Mouse (Mus musculus) gastrocnemius, postnatal 25 days (tissue): ENCODE results near the gene Chfr. TPM values are rescaled to one million over a fixed set of nuclear protein-coding genes. Genes with fewer than 3 reads are reported as not detected.

Experiments
- DNase-seq: peaks from one replicate; pipeline ENCODE4 v3.0.0; 2022
- long read RNA-seq, 2 experiments: library from polyadenylated mRNA; stranded (forward); transcript quantifications; one replicate each; pipeline ENCODE4 v2.0.0; 2021
- total RNA-seq, 2 experiments: library from RNA; stranded (reverse); gene quantifications; 1 replicate in 1 of 2; 2 replicates in 1 of 2; pipeline ENCODE4 v1.2.3; 2021

Gene Chfr
- total RNA-seq = 10 to 100 TPM; 14.5 to 15.7 TPM
- long read RNA-seq, experiment 1, partial matches to known transcripts = 1 of 9 reads
- long read RNA-seq, experiment 1, other reads (novel, unspliced or antisense) = 6 of 9 reads
- long read RNA-seq, experiment 2, partial matches to known transcripts = 4 of 14 reads
- long read RNA-seq, experiment 2, other reads (novel, unspliced or antisense) = 7 of 14 reads

DNA sequence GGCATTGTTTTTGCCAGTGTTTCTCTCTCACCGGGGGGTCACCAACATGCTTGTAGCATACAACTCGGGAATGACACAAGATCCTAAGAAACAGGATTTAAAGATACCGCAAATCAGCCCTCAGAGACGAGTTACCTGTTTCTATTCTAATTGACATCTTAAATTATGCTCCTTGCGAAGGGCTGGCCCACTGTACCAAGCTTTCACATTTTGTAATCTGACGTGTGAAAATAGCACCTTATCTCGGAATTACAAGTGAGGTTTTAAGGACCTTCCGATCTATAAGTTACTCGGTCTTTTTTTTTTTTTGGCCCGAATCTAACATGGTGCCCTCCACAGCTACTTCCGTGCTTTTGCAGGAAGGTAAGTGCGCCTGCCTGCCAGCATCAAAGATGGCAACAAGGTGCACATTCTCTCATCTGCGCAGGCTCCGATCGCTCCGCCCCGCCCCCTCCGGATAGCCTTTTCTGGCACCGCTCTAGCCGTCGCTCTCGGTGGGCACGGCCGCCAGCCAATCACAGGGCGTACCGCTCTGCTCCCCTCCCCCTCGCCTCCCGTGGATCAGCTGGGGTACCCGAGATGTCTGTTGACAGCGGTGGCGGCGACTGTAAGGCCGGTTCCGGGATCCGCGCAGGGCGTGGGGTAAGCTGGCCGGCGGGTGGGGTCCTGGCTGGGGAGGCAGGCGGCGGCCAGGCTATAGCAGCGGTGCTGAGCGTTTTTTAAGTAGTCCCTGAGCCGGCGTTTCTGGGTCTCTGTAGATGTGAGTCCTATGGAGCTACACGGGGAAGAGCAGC is at the start of gene Chfr:
Gene Chfr (plus strand): TSS at position 550 of the 794 bp plus-strand sequence.
- peak; percentile 98 for DNase-seq

DNA sequence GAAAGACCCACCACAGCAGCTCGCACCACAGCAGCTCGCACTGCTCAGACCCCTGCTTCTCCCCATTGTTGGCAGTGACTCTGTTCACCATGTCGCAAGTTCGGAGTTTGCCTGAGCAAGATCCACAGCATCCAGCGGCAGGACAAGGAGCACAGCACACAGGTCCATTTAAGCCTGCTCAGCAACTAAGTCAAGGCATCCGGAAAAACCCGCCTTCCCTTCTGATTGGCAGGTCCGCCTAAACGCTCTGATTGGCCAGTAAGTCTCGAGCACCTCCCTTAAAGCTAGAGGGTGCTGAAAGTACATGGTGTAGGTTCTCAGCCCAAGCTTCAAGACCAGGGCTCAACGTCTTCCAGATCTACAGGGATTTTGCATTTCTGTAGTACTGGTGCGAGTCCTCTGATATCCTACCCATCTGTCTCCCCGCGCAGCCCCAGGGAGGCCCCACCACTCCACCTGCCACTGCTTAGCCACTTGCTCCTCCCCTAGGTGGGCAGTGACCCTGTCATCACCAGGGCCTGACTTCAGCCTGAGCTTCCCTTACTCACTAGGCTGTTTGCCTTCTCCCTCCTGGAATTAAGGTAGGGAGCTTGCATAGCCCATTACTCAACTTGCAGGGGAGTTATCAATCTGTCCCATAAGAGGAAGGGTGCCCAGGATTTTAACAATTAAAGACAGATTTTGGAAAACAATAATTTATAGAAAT is 49.3 kb upstream of the Chfr start:
- no peak for DNase-seq

DNA sequence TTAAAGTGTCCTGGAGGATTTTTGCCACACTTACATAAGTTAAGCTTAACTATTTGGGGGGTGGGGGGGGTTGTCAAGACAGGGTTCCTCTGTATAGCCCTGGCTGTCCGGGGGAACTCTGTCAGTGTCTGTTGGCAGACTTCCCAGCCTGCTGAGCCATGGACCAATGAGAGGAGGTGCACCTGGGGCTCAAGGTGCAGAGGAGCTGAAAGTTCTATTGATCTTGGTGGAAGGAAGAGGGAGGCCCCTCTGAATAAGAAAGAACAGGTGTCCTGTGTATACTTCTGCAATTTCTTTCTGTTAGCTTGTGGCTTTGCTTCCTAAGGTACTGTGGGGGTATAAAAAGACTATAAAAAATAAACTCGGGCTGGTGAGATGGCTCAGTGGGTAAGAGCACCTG is 44.1 kb upstream of the Chfr start:
- no peak for DNase-seq

DNA sequence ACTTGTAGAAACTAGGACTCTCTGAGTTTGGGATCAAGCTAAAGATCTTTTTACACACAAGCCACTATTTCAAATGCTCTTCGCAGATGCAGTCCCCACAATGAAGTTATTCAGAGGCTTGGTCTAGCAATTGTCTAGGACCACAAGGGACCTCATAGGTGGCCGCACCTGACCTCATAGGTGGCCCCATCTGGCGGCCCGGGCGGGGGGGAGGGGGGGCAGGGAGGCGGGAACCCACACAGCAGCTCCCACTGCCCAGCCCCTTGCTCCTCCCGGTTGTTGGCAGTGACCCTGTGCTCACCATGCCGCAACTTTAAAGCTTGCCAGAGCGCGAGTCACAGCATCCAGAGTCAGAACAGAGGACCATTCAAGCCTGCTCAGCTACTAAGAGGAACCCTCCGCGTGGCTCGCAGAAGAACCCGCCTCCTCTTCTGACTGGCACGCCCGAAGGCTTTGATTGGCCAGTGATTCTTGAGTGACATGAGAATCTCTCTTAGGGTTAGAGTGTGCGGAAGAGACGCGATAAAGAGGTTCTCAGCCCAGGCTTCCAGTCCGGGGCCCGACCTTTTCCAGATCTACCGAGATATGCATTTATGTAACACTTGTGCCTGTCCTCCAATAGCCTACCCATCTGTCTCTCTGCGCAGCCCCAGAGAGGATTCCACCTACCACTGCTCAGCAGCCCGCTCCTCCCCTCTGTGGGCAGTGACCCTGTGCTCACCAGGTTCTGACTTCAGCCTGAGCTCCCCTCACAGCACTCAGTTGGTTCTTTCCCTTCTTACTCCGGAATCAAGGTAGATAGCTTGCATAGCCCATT is 41.4 kb upstream of the Chfr start, which contains the start of gene Gm35315:
Gene Gm35315 (minus strand): TSS at position 391 of the 817 bp plus-strand sequence.
- peak; percentile 83 for DNase-seq

DNA sequence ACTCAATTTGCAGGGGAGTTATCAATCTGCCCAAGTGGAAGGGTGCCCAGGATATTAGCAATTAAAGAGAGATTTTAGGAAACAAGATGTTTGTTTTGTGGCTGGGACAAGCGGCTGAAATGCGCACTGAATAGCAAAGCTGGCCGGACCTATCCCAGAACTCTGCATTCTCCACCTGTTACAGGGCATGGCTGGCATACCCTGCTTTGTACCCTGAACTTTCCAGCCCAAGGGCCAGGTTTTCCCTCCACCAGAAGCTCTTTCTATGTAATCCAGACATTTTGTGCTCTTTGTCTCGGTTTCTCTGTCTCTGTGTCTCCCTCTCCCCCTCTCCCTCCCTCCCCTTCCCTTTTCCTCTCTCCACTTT is 40.8 kb upstream of the Chfr start:
- no peak for DNase-seq

DNA sequence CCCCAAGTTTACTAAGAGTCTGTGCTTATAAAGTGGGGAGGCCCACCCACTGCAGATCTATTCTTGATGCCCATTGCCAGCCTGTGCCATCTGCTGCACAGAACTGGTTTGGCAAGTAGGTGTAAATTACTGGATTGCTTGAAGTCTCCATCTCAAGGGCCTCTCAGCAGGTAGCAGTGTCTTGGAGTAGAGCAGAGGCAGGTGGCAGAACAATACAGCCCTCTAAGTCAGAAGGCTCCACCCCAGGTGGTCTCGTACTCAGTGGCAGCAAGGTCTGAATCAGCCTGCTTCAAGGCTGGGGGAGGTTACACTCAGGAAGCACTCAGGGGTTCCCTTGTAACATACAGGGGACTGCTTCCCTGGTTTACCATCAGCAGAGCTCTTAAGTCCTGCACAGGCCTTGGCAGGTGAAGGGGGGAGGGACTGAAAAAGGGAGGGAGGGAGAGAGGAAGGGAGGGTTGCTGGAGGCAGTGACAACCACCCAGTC is 36.6 kb upstream of the Chfr start:
- no peak for DNase-seq

DNA sequence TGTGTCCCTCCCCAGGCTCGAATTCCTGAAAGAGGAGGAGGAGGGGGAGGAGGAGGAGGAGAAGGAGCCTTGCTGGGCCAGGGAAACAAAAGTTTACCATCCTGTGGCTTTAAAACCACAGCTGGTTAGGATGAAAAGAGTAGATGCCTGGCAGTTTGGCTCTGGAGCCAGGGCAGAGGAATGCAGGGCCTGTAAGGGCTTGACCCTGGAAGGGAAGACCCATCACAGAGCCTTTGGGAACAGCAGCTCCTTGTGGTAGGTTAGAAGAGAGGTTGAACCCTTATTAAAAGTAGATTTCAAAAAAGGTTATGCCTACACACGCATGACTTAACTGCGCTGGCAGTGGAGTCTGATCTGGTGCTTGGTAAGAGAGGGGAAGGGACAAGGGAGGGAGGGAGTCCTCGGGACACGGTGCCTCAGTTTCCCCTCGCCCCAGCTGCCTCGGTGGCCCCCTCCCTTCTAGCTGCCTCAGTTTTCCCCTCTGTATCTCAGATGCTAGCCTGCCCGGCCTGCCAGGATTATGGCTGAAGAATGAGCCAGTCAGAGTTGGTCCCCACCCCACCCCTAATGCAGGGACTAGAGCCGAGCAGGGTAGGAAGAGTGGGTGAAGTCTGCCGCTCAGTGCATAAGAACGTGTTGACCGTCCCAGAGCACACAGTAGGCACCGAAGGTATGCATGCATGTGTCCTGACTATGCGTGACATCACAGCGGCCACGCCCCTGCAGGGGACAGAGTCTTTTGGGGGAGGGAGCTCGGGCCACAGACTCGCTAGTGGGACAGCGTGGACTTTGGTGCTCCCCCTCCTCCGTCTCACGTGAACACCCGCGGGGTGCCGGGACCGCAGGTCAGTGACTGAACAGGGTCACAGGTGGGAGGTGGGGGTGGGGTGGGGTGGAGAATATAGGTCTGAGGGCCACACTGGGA is 35.7 kb upstream of the Chfr start, which contains the start of gene Plcxd1:
Gene Plcxd1 (plus strand): TSS at position 314 of the 925 bp plus-strand sequence.
- DNase-seq = no peak

DNA sequence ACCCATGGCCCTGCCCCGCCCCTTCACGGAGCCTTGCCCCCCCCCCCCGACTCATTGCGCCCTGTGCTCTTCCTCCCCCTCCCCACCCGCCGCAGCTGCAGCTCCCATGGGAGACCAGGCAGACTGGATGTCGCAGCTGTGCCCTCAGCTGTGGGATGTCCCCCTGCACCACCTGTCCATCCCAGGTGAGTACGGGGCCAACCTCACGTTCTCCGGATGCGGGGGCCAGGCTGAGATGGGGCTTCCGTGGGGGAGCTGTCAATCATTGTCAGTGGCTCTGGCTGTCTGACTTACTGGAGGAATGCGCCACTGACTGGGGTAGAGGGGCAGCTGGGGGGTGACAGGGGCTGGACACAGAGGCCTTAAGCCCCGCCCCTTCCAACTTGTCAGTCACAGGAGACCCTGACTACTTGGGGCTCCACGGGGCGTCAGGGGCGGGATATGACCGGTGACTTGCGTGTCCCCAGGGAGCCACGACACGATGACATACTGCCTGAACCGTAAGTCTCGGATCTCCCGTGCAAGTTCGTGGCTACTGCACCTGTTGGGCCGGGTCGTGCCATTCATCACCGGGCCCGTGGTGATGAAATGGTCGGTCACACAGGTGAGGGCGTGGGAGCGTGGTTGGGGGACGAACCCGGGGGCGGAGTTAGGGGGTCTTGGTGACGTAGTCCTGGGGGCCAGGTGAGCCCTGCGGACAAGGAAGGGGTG is 34.6 kb upstream of the Chfr start:
- DNase-seq = no peak

DNA sequence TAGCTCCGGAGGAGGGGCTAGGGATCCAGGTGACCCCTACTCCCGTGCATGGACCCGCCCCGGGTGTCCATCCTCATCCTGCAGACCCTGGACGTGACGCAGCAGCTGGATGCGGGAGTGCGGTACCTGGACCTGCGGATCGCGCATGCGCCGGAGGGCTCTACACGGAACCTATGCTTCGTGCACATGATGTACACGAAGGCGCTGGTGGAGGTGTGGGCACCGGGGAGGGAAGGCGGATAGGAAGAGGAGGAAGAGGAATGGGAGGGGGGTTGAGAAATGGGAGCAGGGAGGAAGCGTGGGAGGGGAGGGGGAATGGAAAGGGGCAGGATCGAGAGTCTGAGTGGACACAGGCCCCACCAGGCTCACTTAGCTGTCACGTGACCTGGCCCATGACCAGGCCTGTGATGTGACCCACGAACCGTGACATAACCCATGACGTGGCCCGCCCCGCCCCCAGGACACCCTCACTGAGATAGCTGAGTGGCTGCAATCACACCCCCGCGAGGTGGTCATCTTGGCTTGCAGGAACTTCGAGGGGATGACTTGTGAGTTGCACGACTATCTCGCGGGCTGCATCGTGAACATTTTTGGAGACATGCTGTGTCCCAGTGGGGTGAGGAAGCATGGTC is 33.8 kb upstream of the Chfr start:
- DNase-seq = no peak

DNA sequence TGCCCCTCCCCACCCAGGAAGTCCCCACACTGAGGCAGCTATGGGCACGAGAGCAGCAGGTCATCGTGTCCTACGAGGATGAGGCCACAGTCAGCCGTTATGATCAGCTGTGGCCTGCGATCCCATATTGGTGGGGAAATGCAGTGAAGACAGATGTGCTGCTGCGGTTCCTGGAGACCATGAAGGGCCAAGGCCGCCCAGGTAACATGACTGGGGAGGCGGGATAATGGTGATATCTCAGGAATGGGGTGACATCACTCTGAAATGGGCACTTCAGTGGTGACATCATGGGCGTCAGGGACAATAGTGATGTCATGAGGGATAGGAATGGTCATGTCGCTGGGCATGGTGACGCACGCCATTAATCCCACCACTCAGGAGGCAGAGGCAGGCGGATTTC is 33.2 kb upstream of the Chfr start:
- DNase-seq = no peak

DNA sequence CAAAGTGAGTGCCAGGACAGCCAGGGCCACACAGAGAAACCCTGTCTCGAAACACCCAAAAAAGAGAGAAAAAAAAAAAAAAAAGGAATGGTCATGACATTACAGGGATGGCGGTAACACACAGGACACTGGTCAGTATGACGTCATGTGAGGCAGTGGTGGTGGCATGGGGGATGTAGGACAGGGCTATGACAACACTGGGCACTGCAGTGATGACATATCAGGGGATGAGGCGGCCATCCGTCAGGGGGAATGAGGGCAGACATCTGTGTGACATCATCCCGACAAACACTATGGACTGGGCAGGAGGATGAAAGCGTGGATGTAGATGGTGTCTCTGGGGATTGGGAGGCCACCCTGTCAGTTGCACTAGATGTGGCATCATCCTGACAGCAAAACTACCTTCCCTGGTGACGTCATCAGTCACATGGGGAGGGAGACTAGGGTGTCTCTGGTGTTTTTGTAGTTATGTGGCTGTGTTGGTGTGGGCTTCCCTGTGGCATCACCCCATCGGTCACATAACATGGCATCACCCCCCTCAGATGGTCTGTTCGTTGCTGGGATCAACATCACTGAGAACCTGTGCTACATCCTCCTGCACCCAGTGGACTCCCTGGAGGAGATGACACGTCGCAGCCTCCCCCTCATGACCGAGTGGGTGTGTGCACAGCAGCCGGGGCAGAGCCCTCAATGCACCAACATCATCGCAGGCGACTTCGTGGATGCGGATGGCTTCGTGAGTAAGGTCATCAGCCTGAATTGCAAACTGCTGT is 32.6 kb upstream of the Chfr start:
- DNase-seq = no peak

DNA sequence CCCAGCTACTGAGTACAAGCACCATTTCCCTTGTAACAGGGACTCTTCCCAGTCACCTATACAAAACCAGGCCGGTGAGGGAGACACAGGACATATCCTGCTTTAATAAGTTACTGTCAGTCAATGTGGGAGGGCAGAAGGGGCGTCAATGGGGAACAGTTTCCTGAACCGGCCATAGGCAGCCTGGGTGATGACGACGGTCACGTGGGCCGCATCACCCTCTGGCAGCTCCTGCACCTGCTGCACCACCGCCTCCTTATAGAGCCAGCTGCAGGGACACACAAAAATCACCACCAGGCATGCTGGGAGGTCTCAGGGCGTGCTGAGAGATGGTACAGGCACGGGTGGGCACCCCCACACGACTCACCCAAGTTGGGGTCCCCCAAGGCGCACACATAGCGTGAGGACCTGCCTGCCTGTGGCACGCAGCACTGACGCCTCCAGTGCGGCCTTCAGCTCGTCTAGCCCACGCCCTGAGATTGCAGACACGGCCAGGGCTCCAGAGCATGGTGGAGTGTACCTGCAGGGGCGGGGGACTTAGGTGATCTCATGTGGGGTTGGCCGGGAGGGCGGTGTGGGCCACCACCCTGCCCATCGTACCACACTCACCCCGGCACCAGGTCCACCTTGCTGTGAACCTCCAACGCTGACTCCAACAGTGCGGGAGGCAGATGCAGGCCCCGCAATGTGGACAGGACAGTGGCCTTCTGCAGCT is 31.6 kb upstream of the Chfr start:
- DNase-seq = no peak

DNA sequence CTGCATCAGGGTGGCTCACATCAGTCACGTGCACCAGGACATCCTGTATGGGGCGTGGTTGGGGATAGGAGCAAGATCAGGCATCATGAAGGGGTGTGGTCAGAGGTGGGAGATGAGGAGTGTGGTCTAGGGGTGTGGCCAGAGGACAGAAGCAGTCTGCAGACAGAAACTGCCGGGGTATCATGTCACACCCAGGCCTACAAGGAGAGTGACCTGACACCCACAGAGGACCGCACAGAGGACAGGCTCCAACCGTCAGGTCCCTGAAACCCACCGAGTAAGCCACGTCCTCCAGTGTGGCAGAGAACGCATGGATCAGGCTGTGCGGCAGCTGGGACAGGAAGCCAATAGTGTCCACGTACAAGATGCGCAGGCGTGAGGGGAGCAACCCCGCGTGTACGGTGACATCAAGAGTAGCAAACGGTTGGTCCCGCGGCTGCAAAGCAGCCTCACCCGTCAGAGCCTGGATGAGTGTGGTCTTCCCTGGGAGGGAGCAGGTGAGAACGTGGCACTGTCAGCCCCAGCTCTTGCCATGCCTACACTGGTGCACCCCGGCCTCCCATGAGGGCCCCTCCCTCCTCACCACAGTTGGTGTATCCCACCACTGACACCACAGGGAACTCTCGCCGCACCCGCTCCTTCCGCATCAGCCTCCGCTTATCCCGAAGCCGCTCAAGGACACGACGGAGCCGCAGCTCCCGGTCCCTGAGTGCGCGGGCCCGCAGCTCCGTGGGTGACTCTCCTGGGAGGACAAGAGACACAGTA is 30.8 kb upstream of the Chfr start:
- DNase-seq = no peak

DNA sequence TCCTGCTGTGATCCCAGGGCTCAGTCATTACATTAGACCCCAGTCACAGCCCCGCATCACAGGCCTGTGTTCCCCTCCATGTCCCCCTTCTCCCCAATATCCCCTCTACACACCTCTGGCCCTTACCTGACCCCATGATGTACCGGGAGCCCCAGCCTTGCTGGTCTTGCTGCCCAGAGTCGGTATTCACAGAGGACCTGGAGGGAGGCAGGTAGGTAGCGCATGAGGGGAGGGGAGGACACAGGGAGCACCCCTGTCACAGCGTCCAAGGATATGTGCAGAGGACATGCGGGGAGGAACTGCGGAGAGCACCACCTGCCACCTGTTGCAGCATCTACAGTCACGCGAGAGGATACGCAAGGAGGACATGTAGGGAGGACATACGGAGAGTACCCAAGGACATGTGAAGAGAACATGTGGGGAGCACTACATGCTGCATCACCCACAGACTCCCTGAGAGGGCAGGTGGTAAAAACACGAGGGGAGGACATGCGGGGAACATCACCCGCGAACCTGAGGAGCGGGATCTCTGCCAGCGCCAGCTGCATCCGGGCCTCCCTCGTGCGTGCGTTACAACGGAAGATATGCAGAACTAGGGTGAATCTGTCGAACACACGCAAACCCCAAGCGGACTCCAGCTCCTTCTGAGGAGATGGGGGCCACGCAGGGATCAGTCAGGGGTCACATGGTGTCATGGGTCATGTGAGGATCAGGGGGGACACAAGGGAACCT is 29.3 kb upstream of the Chfr start:
- no peak for DNase-seq

DNA sequence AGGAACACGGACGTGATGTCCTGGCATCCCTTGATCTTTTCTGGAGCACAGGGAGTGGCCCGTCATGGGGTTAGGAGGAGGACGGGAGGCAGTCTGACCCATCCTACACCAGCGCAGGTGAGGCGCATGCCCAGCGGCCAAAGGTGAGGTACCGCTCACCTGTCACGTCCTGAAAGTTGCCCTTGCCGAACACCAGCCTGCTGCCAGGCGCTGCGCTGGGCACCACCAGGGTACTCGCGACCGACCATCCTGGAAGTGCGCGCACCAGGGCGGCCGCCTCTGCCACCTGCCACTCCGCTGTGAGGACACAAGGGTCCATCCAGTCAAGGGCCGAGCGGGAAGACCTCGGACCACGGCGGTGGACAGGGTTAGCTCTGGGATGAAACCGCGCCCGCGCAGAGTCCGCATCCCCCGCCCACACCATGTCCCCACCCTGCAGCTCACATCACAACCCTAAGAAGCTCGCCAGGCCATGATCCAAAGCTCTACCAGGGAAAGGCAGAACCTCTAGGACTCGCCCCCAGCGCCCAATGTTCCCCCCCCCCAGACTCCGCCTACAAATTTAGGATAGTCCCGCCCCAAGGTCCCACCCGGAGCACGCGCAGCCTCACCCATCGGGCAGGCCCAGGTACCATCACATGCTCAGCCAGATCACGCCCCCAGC is 28.6 kb upstream of the Chfr start:
- DNase-seq = peak; percentile 54
